Mouse (Mus musculus) neural tube, embryonic 13.5 days (tissue): Measurements from ENCODE around the gene Sufu. TPM values are rescaled to one million over a fixed set of nuclear protein-coding genes. Genes with fewer than 3 reads are reported as not detected.

Experiments
- ATAC-seq: fragments of 200-750 bp; cut with Nextera tagmentation; 2 replicates; pipeline ENCODE4 v1.8.0; 2017; ENCODE audit warnings: low read depth, mild to moderate bottlenecking, moderate TSS enrichment, moderate library complexity
- H3K27ac ChIP-seq: fragments of 300-500 bp; sonication (generic); replicated peaks from 2 replicates; pipeline ENCODE4 v1.5.1; 2015; ENCODE audit warnings: moderate library complexity, mild to moderate bottlenecking, inconsistent platforms
- H3K27me3 ChIP-seq: fragments of 300-500 bp; sonication (generic); 2 replicates; pipeline ENCODE4 v1.6.1; 2015; ENCODE audit warnings: mild to moderate bottlenecking, inconsistent platforms
- H3K36me3 ChIP-seq: fragments of 300-500 bp; sonication (generic); 2 replicates; pipeline ENCODE4 v1.6.1; 2015; ENCODE audit warnings: mild to moderate bottlenecking, inconsistent platforms
- H3K4me1 ChIP-seq: fragments of 300-500 bp; sonication (generic); replicated peaks from 2 replicates; pipeline ENCODE4 v1.6.1; 2015; ENCODE audit warnings: inconsistent platforms
- H3K4me2 ChIP-seq: fragments of 300-500 bp; sonication (generic); 2 replicates; pipeline ENCODE4 v1.6.1; 2015; ENCODE audit warnings: inconsistent platforms, mild to moderate bottlenecking, moderate library complexity
- H3K4me3 ChIP-seq: fragments of 300-500 bp; sonication (generic); 2 replicates; pipeline ENCODE4 v1.5.1; 2015; ENCODE audit warnings: mild to moderate bottlenecking, inconsistent platforms
- H3K9ac ChIP-seq: fragments of 300-500 bp; sonication (generic); 2 replicates; pipeline ENCODE4 v1.6.1; 2015; ENCODE audit warnings: moderate library complexity, mild to moderate bottlenecking, inconsistent platforms
- H3K9me3 ChIP-seq: fragments of 300-500 bp; sonication (generic); 2 replicates; pipeline ENCODE4 v1.6.1; 2016; ENCODE audit warnings: inconsistent platforms
- WGBS: fragments of 180-500 bp; shearing (Covaris S2); methylation state at CpG from one replicate; pipeline ENCODE4 v1.1.7; 2015; 5-methylcytosine and 5-hydroxymethylcytosine counted together
- polyA plus RNA-seq: library from polyadenylated mRNA; unstranded; fragments of >200 nt; fragmentation: Nextera tagmentation; extraction: Ambion mirVana; gene quantifications from 2 replicates; pipeline ENCODE4 v1.2.1, GENCODE M21; 2015

Sufu gene
- polyA plus RNA-seq, 1 experiment from 2014 or later = 24.8 TPM

GRCm38 (mm10) chr19:46490634-46491033 is 93.9 kb downstream of the Sufu start:
- Histone ChIP-seq H3K27ac (0 out of 2 replicates have a peak overlapping the region, but pooled peaks have one; percentile 18), H3K9ac (no peak overlapping the region), H3K4me1 (peaks cover 4% of the 10 kb centered on the region), H3K9me3 (no peaks in the 10 kb centered on the region), H3K36me3 (peaks cover 26% of the 10 kb centered on the region), H3K4me3 (no peak overlapping the region), H3K4me2 (no peak overlapping the region), H3K27me3 (no peaks in the 10 kb centered on the region)
- peak; percentile 36; the same call in 1 of the 2 replicates for ATAC-seq
- WGBS = 3% methylated on average over 2 of the region's 2 CpGs

- no peak overlapping the region for H3K9ac ChIP-seq
- 87% methylated on average over 8 of the region's 8 CpGs for WGBS
- ATAC-seq = no peak
These were observed 98.4 kb downstream of the Sufu start for GRCm38 (mm10) chr19:46495136-46495535.

GRCm38 (mm10) chr19:46497230-46497629 is 100.5 kb downstream of the Sufu start:
- Histone ChIP-seq H3K4me1 (peaks cover 6% of the 10 kb centered on the region), H3K27ac (no peak overlapping the region)

More at GRCm38 (mm10) chr19:46495136-46495535, 98.4 kb downstream of the Sufu start:
- no peak overlapping the region for H3K27ac ChIP-seq
- H3K27me3 ChIP-seq = no peaks in the 10 kb centered on the region
- H3K9me3 ChIP-seq = no peaks in the 10 kb centered on the region
- no peak overlapping the region for H3K4me3 ChIP-seq
- peaks cover 10% of the 10 kb centered on the region for H3K4me1 ChIP-seq
- no peak overlapping the region for H3K4me2 ChIP-seq
- no peaks in the 10 kb centered on the region for H3K36me3 ChIP-seq

GRCm38 (mm10) chr19:46499539-46499835 is 102.8 kb downstream of the Sufu start:
- Histone ChIP-seq H3K9ac (0 out of 2 replicates have a peak overlapping the region, but pooled peaks have one; percentile 44), H3K4me2 (peak overlapping the region; percentile 48), H3K27me3 (no peaks in the 10 kb centered on the region), H3K4me1 (peaks cover 12% of the 10 kb centered on the region), H3K36me3 (no peaks in the 10 kb centered on the region), H3K4me3 (peak overlapping the region; percentile 96), H3K27ac (peak overlapping the region; percentile 100), H3K9me3 (no peaks in the 10 kb centered on the region)
- 1% methylated on average over 3 of the region's 3 CpGs for WGBS
- ATAC-seq = no peak

More at GRCm38 (mm10) chr19:46497230-46497629, 100.5 kb downstream of the Sufu start:
- ATAC-seq = no peak
- Histone ChIP-seq H3K9me3 (no peaks in the 10 kb centered on the region), H3K4me3 (no peak overlapping the region), H3K4me2 (no peak overlapping the region), H3K9ac (no peak overlapping the region), H3K36me3 (no peaks in the 10 kb centered on the region), H3K27me3 (no peaks in the 10 kb centered on the region)
- 57% methylated on average over 2 of the region's 2 CpGs for WGBS

- peak; percentile 87 for ATAC-seq
- WGBS = under 1% methylated on average over 51 of the region's 52 CpGs
- Histone ChIP-seq H3K27ac (peak overlapping the region; percentile 100), H3K9me3 (no peaks in the 10 kb centered on the region), H3K36me3 (no peaks in the 10 kb centered on the region), H3K27me3 (no peaks in the 10 kb centered on the region), H3K4me3 (peak overlapping the region; percentile 96), H3K4me2 (peak overlapping the region; percentile 99), H3K9ac (peak overlapping the region; percentile 100), H3K4me1 (peaks cover 17% of the 10 kb centered on the region)
These were observed 103.3 kb downstream of the Sufu start for GRCm38 (mm10) chr19:46499836-46500580.

GRCm38 (mm10) chr19:46500581-46501341 is 104.1 kb downstream of the Sufu start:
- Histone ChIP-seq H3K9ac (peak overlapping the region; percentile 100), H3K4me1 (peaks cover 24% of the 10 kb centered on the region), H3K4me3 (peak overlapping the region; percentile 96), H3K27me3 (no peaks in the 10 kb centered on the region), H3K27ac (peak overlapping the region; percentile 100), H3K4me2 (peak overlapping the region; percentile 99), H3K36me3 (peaks cover 6% of the 10 kb centered on the region; the same call in 1 of the 2 replicates), H3K9me3 (no peaks in the 10 kb centered on the region)
- peak; percentile 14; the same call in 1 of the 2 replicates for ATAC-seq
- under 1% methylated on average over 39 of the region's 50 CpGs for WGBS

DNA sequence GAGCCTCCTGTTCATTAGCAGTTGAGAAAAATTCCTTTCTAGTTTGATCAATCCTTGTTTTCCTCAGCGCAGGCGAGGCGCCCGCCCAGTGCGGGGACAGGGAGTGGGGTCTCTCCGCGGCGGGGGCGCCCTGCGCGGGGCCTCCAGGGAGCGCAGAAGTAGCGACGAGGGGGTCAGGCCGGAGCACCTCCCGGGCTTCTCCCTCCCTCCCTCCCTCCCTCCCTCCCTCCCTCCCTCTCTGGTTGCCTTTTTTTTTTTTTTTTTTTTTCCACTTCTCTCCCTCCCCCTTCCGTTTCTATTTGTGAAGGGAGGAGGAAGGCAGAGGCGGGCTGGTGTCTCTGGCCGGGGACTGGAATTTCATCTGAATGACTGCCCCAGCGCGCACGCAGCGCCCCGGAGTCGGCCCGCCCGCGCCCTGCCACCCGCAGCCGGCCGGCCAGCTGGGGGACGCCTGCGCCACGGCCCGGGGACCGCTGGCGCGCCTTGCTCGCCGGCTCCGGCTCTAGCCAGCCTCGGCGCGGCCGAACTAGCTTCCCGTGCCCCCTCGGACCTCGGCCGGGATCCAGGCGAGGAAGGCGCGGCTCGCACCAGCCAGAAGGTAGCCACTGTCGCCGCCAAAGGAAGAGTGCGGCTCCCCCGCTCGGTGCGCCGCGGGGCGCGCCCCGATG is 104.8 kb downstream of the Sufu start, which contains the start of gene Trim8:
TSS of gene Trim8 (plus strand) at position 302 of the 668 bp plus-strand sequence.
- peak; percentile 23 for ATAC-seq
- H3K27ac ChIP-seq = peak within 1 kb of the TSS; percentile 100

GRCm38 (mm10) chr19:46502069-46502455 is 105.4 kb downstream of the Sufu start:
- H3K9ac ChIP-seq = peak overlapping the region; percentile 100
- H3K4me3 ChIP-seq = peak overlapping the region; percentile 96
- no peaks in the 10 kb centered on the region for H3K27me3 ChIP-seq
- peaks cover 37% of the 10 kb centered on the region for H3K4me1 ChIP-seq
- ATAC-seq = 0 out of 2 replicates have a peak, but pooled peaks have one; percentile 6
- peak overlapping the region; percentile 99 for H3K4me2 ChIP-seq
- H3K36me3 ChIP-seq = peaks cover 18% of the 10 kb centered on the region; the same call in 1 of the 2 replicates
- H3K9me3 ChIP-seq = no peaks in the 10 kb centered on the region
- WGBS = 1% methylated on average over 31 of the region's 46 CpGs
- peak overlapping the region; percentile 100 for H3K27ac ChIP-seq

More for the DNA sequence above, 104.8 kb downstream of the Sufu start, which contains the start of gene Trim8:
- peak within 1 kb of the TSS; percentile 99 for H3K4me2 ChIP-seq
- H3K4me3 ChIP-seq = peak within 1 kb of the TSS; percentile 96
- no peaks in the 10 kb centered on the region for H3K9me3 ChIP-seq
- under 1% methylated on average over 46 of the region's 64 CpGs for WGBS
- H3K9ac ChIP-seq = peak within 1 kb of the TSS; percentile 100
- peaks cover 32% of the 10 kb centered on the region for H3K4me1 ChIP-seq
- H3K36me3 ChIP-seq = peaks cover 14% of the 10 kb centered on the region; the same call in 1 of the 2 replicates
- H3K27me3 ChIP-seq = no peaks in the 10 kb centered on the region

DNA sequence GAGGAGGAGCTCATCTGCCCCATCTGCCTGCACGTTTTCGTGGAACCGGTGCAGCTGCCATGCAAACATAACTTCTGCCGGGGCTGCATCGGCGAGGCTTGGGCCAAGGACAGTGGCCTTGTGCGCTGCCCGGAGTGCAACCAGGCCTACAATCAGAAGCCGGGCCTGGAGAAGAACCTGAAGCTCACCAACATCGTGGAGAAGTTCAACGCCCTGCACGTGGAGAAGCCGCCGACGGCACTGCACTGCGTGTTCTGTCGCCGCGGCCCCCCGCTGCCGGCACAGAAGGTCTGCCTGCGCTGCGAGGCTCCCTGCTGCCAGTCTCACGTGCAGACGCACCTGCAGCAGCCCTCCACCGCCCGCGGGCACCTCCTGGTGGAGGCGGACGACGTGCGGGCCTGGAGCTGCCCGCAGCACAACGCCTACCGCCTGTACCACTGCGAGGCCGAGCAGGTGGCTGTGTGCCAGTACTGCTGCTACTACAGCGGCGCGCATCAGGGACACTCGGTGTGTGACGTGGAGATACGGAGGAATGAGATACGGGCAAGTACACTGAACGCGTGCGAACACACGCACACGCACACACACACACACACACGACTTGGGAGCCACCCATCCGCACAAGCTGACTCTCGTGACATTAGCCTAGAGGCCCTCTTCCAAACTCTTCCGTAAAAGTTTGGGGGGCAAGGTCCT is 105.9 kb downstream of the Sufu start:
- 0 out of 2 replicates have a peak, but pooled peaks have one; percentile 8 for ATAC-seq
- Histone ChIP-seq H3K9me3 (no peaks in the 10 kb centered on the region), H3K36me3 (peaks cover 20% of the 10 kb centered on the region), H3K9ac (peak overlapping the region; percentile 100), H3K27me3 (no peaks in the 10 kb centered on the region), H3K4me2 (peak overlapping the region; percentile 99), H3K4me3 (peak overlapping the region; percentile 96), H3K27ac (peak overlapping the region; percentile 100), H3K4me1 (peaks cover 43% of the 10 kb centered on the region)
- WGBS = under 1% methylated on average over 53 of the region's 53 CpGs

GRCm38 (mm10) chr19:46503351-46504084 is 106.8 kb downstream of the Sufu start:
- Histone ChIP-seq H3K27me3 (no peaks in the 10 kb centered on the region), H3K4me3 (peak overlapping the region; percentile 96), H3K36me3 (peaks cover 29% of the 10 kb centered on the region), H3K9ac (peak overlapping the region; percentile 100), H3K4me1 (peaks cover 52% of the 10 kb centered on the region), H3K4me2 (peak overlapping the region; percentile 99), H3K9me3 (no peaks in the 10 kb centered on the region), H3K27ac (peak overlapping the region; percentile 100)
- WGBS = 0% methylated on average over 21 of the region's 21 CpGs
- no peak for ATAC-seq
